Mouse (Mus musculus) limb, embryonic 12.5 days (tissue): Measurements from ENCODE around the gene Tacr2. TPM values are rescaled to one million over a fixed set of nuclear protein-coding genes. Genes with fewer than 3 reads are reported as not detected.
A peak's percentile ranks its signal among the peaks of the same experiment; 100 is the strongest.

Source experiments
- ATAC-seq: fragments of 200-750 bp; cut with Nextera tagmentation; 2 replicates; pipeline ENCODE4 v1.8.0; 2017; ENCODE audit warnings: low read depth, moderate TSS enrichment; ENCODE audit not compliant: insufficient number of reproducible peaks, insufficient read depth, low FRiP score, low TSS enrichment
- H3K27ac ChIP-seq: fragments of 300-500 bp; sonication (generic); 2 replicates; pipeline ENCODE4 v1.5.1; 2016; ENCODE audit warnings: mild to moderate bottlenecking, moderate library complexity
- H3K27me3 ChIP-seq: fragments of 300-500 bp; sonication (generic); 2 replicates; pipeline ENCODE4 v1.6.1; 2016; ENCODE audit warnings: mild to moderate bottlenecking, moderate library complexity
- H3K36me3 ChIP-seq: fragments of 300-500 bp; sonication (generic); 2 replicates; pipeline ENCODE4 v1.6.1; 2016; ENCODE audit warnings: mild to moderate bottlenecking, moderate library complexity
- H3K4me1 ChIP-seq: fragments of 300-500 bp; sonication (generic); replicated peaks from 2 replicates; pipeline ENCODE4 v1.6.1; 2016
- H3K4me2 ChIP-seq: fragments of 300-500 bp; sonication (generic); 2 replicates; pipeline ENCODE4 v1.6.1; 2016; ENCODE audit warnings: mild to moderate bottlenecking, moderate library complexity
- H3K4me3 ChIP-seq: fragments of 300-500 bp; sonication (generic); replicated peaks from 2 replicates; pipeline ENCODE4 v1.5.1; 2016; ENCODE audit warnings: mild to moderate bottlenecking
- H3K9ac ChIP-seq: fragments of 300-500 bp; sonication (generic); replicated peaks from 2 replicates; pipeline ENCODE4 v1.6.1; 2016; ENCODE audit warnings: mild to moderate bottlenecking, moderate library complexity
- H3K9me3 ChIP-seq: fragments of 300-500 bp; sonication (generic); 2 replicates; pipeline ENCODE4 v1.6.1; 2016; ENCODE audit warnings: mild to moderate bottlenecking, moderate library complexity
- WGBS: fragments of 180-500 bp; shearing (Covaris S2); methylation state at CpG from one replicate; pipeline ENCODE4 v1.1.7; 2016; 5-methylcytosine and 5-hydroxymethylcytosine counted together
- polyA plus RNA-seq: library from polyadenylated mRNA; unstranded; fragments of >200 nt; fragmentation: Nextera tagmentation; extraction: Ambion mirVana; gene quantifications from 2 replicates; pipeline ENCODE4 v1.2.1, GENCODE M21; 2016

Tacr2 gene
- polyA plus RNA-seq, 1 experiment from 2014 or later = not detected

- Histone ChIP-seq H3K4me2 (no peak overlapping the region), H3K9ac (no peak overlapping the region), H3K4me3 (no peak overlapping the region), H3K27ac (no peak overlapping the region), H3K27me3 (no peaks in the 10 kb centered on the region; the same call in 1 of the 2 replicates), H3K36me3 (no peaks in the 10 kb centered on the region), H3K9me3 (no peaks in the 10 kb centered on the region), H3K4me1 (no peaks in the 10 kb centered on the region)
- no peak for ATAC-seq
- 95% methylated on average over 3 of the region's 3 CpGs for WGBS
Measured at GRCm38 (mm10) chr10:62238688-62239087, 13.6 kb upstream of the Tacr2 start.

- no peak overlapping the region for H3K4me2 ChIP-seq
- H3K4me3 ChIP-seq = no peak overlapping the region
- no peak for ATAC-seq
- H3K36me3 ChIP-seq = no peaks in the 10 kb centered on the region
- H3K27me3 ChIP-seq = no peaks in the 10 kb centered on the region; the same call in 1 of the 2 replicates
- no peaks in the 10 kb centered on the region for H3K9me3 ChIP-seq
- 69% methylated on average over 6 of the region's 6 CpGs for WGBS
- H3K4me1 ChIP-seq = no peaks in the 10 kb centered on the region
- no peak overlapping the region for H3K9ac ChIP-seq
- H3K27ac ChIP-seq = no peak overlapping the region
Measured at GRCm38 (mm10) chr10:62239270-62239669, 13.0 kb upstream of the Tacr2 start.

GRCm38 (mm10) chr10:62242358-62242757 is 9.9 kb upstream of the Tacr2 start:
- no peak for ATAC-seq
- H3K36me3 ChIP-seq = no peaks in the 10 kb centered on the region
- no peak overlapping the region for H3K4me3 ChIP-seq
- H3K9ac ChIP-seq = no peak overlapping the region
- no peak overlapping the region for H3K27ac ChIP-seq
- peaks cover under 1% of the 10 kb centered on the region; the same call in 1 of the 2 replicates for H3K27me3 ChIP-seq
- WGBS = 74% methylated on average over 10 of the region's 10 CpGs
- H3K4me1 ChIP-seq = no peaks in the 10 kb centered on the region
- H3K4me2 ChIP-seq = no peak overlapping the region
- no peaks in the 10 kb centered on the region for H3K9me3 ChIP-seq

- WGBS = 62% methylated on average over 11 of the region's 13 CpGs
- Histone ChIP-seq H3K36me3 (no peaks in the 10 kb centered on the region), H3K27me3 (peaks cover 5% of the 10 kb centered on the region; the same call in 1 of the 2 replicates), H3K27ac (no peak overlapping the region), H3K4me1 (no peaks in the 10 kb centered on the region), H3K9ac (no peak overlapping the region), H3K9me3 (no peaks in the 10 kb centered on the region), H3K4me2 (no peak overlapping the region), H3K4me3 (no peak overlapping the region)
- no peak for ATAC-seq
Measured at GRCm38 (mm10) chr10:62242896-62243295, 9.3 kb upstream of the Tacr2 start.

GRCm38 (mm10) chr10:62244067-62244466 is 8.2 kb upstream of the Tacr2 start:
- Histone ChIP-seq H3K36me3 (no peaks in the 10 kb centered on the region), H3K4me1 (no peaks in the 10 kb centered on the region), H3K4me2 (no peak overlapping the region), H3K27ac (no peak overlapping the region), H3K9me3 (no peaks in the 10 kb centered on the region), H3K4me3 (no peak overlapping the region), H3K9ac (no peak overlapping the region), H3K27me3 (peaks cover 5% of the 10 kb centered on the region; the same call in 1 of the 2 replicates)
- ATAC-seq = no peak
- 89% methylated on average over 9 of the region's 9 CpGs for WGBS

GRCm38 (mm10) chr10:62247156-62247555 is 5.1 kb upstream of the Tacr2 start:
- Histone ChIP-seq H3K27ac (no peak overlapping the region), H3K36me3 (no peaks in the 10 kb centered on the region), H3K4me2 (no peak overlapping the region), H3K4me3 (no peak overlapping the region), H3K27me3 (0 out of 2 replicates have a peak, but pooled peaks cover 5% of the 10 kb centered on the region), H3K9ac (no peak overlapping the region), H3K9me3 (no peaks in the 10 kb centered on the region), H3K4me1 (no peaks in the 10 kb centered on the region)
- no peak for ATAC-seq
- WGBS = 73% methylated on average over 3 of the region's 3 CpGs

- 0 out of 2 replicates have a peak, but pooled peaks cover 5% of the 10 kb centered on the region for H3K27me3 ChIP-seq
- H3K4me2 ChIP-seq = no peak overlapping the region
- ATAC-seq = no peak
- no peak overlapping the region for H3K4me3 ChIP-seq
- H3K9ac ChIP-seq = no peak overlapping the region
- no peaks in the 10 kb centered on the region for H3K36me3 ChIP-seq
- no peaks in the 10 kb centered on the region for H3K4me1 ChIP-seq
- 32% methylated on average over 8 of the region's 8 CpGs for WGBS
- H3K9me3 ChIP-seq = no peaks in the 10 kb centered on the region
- H3K27ac ChIP-seq = no peak overlapping the region
Measured at GRCm38 (mm10) chr10:62247815-62248214, 4.4 kb upstream of the Tacr2 start.

- H3K4me3 ChIP-seq = no peak overlapping the region
- ATAC-seq = no peak
- H3K27ac ChIP-seq = no peak overlapping the region
- H3K9me3 ChIP-seq = no peaks in the 10 kb centered on the region
- H3K4me2 ChIP-seq = no peak overlapping the region
- WGBS = 87% methylated on average over 27 of the region's 27 CpGs
- H3K4me1 ChIP-seq = no peaks in the 10 kb centered on the region
- H3K27me3 ChIP-seq = 0 out of 2 replicates have a peak, but pooled peaks cover 1% of the 10 kb centered on the region
- H3K9ac ChIP-seq = no peak overlapping the region
- H3K36me3 ChIP-seq = no peaks in the 10 kb centered on the region
Measured at GRCm38 (mm10) chr10:62252496-62253235, 428 bp downstream of the Tacr2 start.

GRCm38 (mm10) chr10:62258298-62258697 is 6.1 kb downstream of the Tacr2 start:
- H3K4me1 ChIP-seq = no peaks in the 10 kb centered on the region
- H3K27me3 ChIP-seq = peaks cover 9% of the 10 kb centered on the region; the same call in 1 of the 2 replicates
- H3K9ac ChIP-seq = no peak overlapping the region
- no peak overlapping the region for H3K27ac ChIP-seq
- 86% methylated on average over 5 of the region's 5 CpGs for WGBS
- H3K9me3 ChIP-seq = no peaks in the 10 kb centered on the region
- ATAC-seq = no peak
- H3K4me3 ChIP-seq = no peak overlapping the region
- no peak overlapping the region for H3K4me2 ChIP-seq
- no peaks in the 10 kb centered on the region for H3K36me3 ChIP-seq

- Histone ChIP-seq H3K9ac (no peak overlapping the region), H3K4me1 (0 out of 2 replicates have a peak, but pooled peaks cover 8% of the 10 kb centered on the region), H3K27ac (no peak overlapping the region), H3K27me3 (peaks cover 9% of the 10 kb centered on the region; the same call in 1 of the 2 replicates), H3K36me3 (no peaks in the 10 kb centered on the region), H3K4me2 (no peak overlapping the region), H3K4me3 (no peak overlapping the region), H3K9me3 (no peaks in the 10 kb centered on the region)
- ATAC-seq = 0 out of 2 replicates have a peak, but pooled peaks have one; percentile 61
- WGBS = 14% methylated on average over 18 of the region's 18 CpGs
Measured at GRCm38 (mm10) chr10:62261115-62261886, 9.1 kb downstream of the Tacr2 start.

- Histone ChIP-seq H3K4me1 (0 out of 2 replicates have a peak, but pooled peaks cover 8% of the 10 kb centered on the region), H3K36me3 (peaks cover 9% of the 10 kb centered on the region), H3K27me3 (peaks cover 9% of the 10 kb centered on the region; the same call in 1 of the 2 replicates), H3K27ac (no peak overlapping the region), H3K9ac (no peak overlapping the region), H3K4me2 (no peak overlapping the region), H3K9me3 (no peaks in the 10 kb centered on the region), H3K4me3 (no peak overlapping the region)
- no peak for ATAC-seq
- WGBS = 51% methylated on average over 2 of the region's 2 CpGs
Measured at GRCm38 (mm10) chr10:62264299-62264698, 12.1 kb downstream of the Tacr2 start.
